Mouse (Mus musculus) megakaryocyte, embryonic 14.5 days (primary cell): ENCODE data around the gene Pa2g4. TPM values are rescaled to one million over a fixed set of nuclear protein-coding genes. Genes with fewer than 3 reads are reported as not detected.

Source experiments
- H3K27me3 ChIP-seq: replicated peaks from 2 replicates; pipeline ENCODE3; 2012; ENCODE audit warnings: inconsistent platforms
- H3K36me3 ChIP-seq: replicated peaks from 2 replicates; pipeline ENCODE3; 2012; ENCODE audit warnings: low read length, inconsistent platforms, mixed read lengths
- H3K4me1 ChIP-seq: 2 replicates; pipeline ENCODE4 v1.6.1; 2012; ENCODE audit warnings: inconsistent platforms
- H3K4me3 ChIP-seq: replicated peaks from 2 replicates; pipeline ENCODE3; 2012; ENCODE audit warnings: moderate library complexity, mild to moderate bottlenecking, inconsistent platforms
- H3K9me3 ChIP-seq: 2 replicates; pipeline ENCODE4 v1.6.1; 2012; ENCODE audit warnings: inconsistent platforms
- FLI1 ChIP-seq: IDR thresholded peaks from 2 replicates; pipeline ENCODE4 v1.6.1; 2012; ENCODE audit warnings: low read length, inconsistent platforms, mixed read lengths
- GATA1 ChIP-seq: IDR thresholded peaks from 3 replicates; pipeline ENCODE4 v1.6.1; 2012; ENCODE audit warnings: mixed read lengths, low read length, inconsistent platforms, borderline replicate concordance
- polyA plus RNA-seq: library from polyadenylated mRNA; stranded (reverse); fragments of >175 nt; gene quantifications from 2 replicates; pipeline ENCODE4 v1.2.3, GENCODE M21; 2012; ENCODE audit warnings: low replicate concordance; ENCODE audit not compliant: insufficient read depth

Gene Pa2g4
- polyA plus RNA-seq, 1 experiment, result 451 TPM

DNA sequence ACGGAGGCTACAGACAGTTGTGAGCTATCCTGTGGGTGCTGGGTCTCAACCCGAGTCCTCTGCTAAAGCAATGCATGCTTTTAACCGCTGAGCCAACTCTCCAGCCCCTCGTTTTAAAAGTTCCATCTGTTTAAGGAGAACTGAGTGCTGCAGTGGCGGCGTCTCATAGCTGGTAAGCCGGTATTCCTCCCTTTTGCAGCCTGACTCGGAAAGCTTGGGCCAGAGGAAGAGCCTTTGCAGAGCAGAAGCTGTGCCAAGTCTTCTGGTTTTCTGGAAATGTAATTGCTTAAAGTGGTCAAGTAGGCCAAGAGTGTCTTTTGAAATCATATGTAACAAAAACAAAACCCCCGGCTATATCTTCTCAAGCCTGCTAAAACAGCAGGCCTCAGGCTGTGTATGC is 57.5 kb downstream of the Pa2g4 start:
- Histone ChIP-seq H3K4me1 (peaks cover 40% of the 10 kb centered on the region), H3K36me3 (peaks cover 77% of the 10 kb centered on the region), H3K9me3 (peaks cover 3% of the 10 kb centered on the region; the same call in 1 of the 2 replicates), H3K27me3 (no peaks in the 10 kb centered on the region), H3K4me3 (no peak overlapping the region)
- TF ChIP-seq GATA1, result no peak
- TF ChIP-seq FLI1, result no peak

Other genes starting within 250 kb of the Pa2g4 start
- gene Cnpy2, start 243.5 kb downstream of the Pa2g4 start, polyA plus RNA-seq, result 29.0 and 98.4 TPM in 2 replicates
- gene Cs, start 228.3 kb downstream of the Pa2g4 start, polyA plus RNA-seq, result 2.6 and 12.1 TPM in 2 replicates
- 5.0 and 18.0 TPM in 2 replicates for gene Coq10a, start 197.0 kb downstream of the Pa2g4 start, polyA plus RNA-seq
- 18.3 and 19.7 TPM in 2 replicates for gene Ankrd52, start 188.9 kb downstream of the Pa2g4 start, polyA plus RNA-seq
- not detected in 2 replicates for gene Slc39a5, start 164.8 kb downstream of the Pa2g4 start, polyA plus RNA-seq
- gene Nabp2, start 154.5 kb downstream of the Pa2g4 start, polyA plus RNA-seq, result 458 and 1,055 TPM in 2 replicates
- gene Rnf41, start 154.3 kb downstream of the Pa2g4 start, polyA plus RNA-seq, result 17.0 and 19.5 TPM in 2 replicates
- gene Smarcc2, start 106.7 kb downstream of the Pa2g4 start, polyA plus RNA-seq, result 86.7 and 138 TPM in 2 replicates
- gene Myl6, start 71.8 kb downstream of the Pa2g4 start, polyA plus RNA-seq, result 175 and 2,406 TPM in 2 replicates
- gene Myl6b, start 67.3 kb downstream of the Pa2g4 start, polyA plus RNA-seq, result 9.5 and 15.9 TPM in 2 replicates
- 48.5 and 62.5 TPM in 2 replicates for gene Esyt1, start 40.1 kb downstream of the Pa2g4 start, polyA plus RNA-seq
- 21.5 and 24.2 TPM in 2 replicates for gene Zc3h10, start 18.2 kb downstream of the Pa2g4 start, polyA plus RNA-seq
- gene Rpl41, start 16.7 kb downstream of the Pa2g4 start, polyA plus RNA-seq, result 1,477 and 10,817 TPM in 2 replicates
- gene Erbb3, start 23.7 kb upstream of the Pa2g4 start, polyA plus RNA-seq, result 0.08 TPM in 1 of 2 replicates, not detected in the other
- gene Rps26, start 60.8 kb upstream of the Pa2g4 start, polyA plus RNA-seq, result 3,363 and 5,964 TPM in 2 replicates
- gene Ikzf4, start 80.0 kb upstream of the Pa2g4 start, polyA plus RNA-seq, result 0.37 TPM in 1 of 2 replicates, not detected in the other
- 0.36 TPM in 1 of 2 replicates, not detected in the other for gene Suox, start 108.1 kb upstream of the Pa2g4 start, polyA plus RNA-seq
- 3.1 and 11.0 TPM in 2 replicates for gene Rab5b, start 130.3 kb upstream of the Pa2g4 start, polyA plus RNA-seq
- 0.20 TPM in 1 of 2 replicates, not detected in the other for gene Pmel, start 138.2 kb upstream of the Pa2g4 start, polyA plus RNA-seq
- gene Cdk2, start 139.0 kb upstream of the Pa2g4 start, polyA plus RNA-seq, result 3.6 and 5.7 TPM in 2 replicates
- gene Dgka, start 178.9 kb upstream of the Pa2g4 start, polyA plus RNA-seq, result 2.8 and 4.7 TPM in 2 replicates
- 123 and 134 TPM in 2 replicates for gene Pym1, start 181.9 kb upstream of the Pa2g4 start, polyA plus RNA-seq
- gene Mmp19, start 224.9 kb upstream of the Pa2g4 start, polyA plus RNA-seq, result 3.4 TPM in 1 of 2 replicates, not detected in the other
- gene Dnajc14, start 238.1 kb upstream of the Pa2g4 start, polyA plus RNA-seq, result 13.4 and 18.2 TPM in 2 replicates
- 0.95 and 2.0 TPM in 2 replicates for gene Tmem198b, start 238.4 kb upstream of the Pa2g4 start, polyA plus RNA-seq